9 mouse cellular contexts compared by ENCODE assay signal in genomic region chr4:107223225-107224204, GRCm38 (mm10). TPM values are rescaled to one million over a fixed set of nuclear protein-coding genes. Genes with fewer than 3 reads are reported as not detected.
DNase-seq lines count a peak whose midpoint lies in the region.
"Had no signal": no experiment of that assay in that cellular context is flagged by ENCODE, and none has a peak within 500 bp of the region (broad histone marks: within the 10 kb centered on the region; RNA-seq: fewer than 3 reads in every experiment).

No protein-coding gene starts in this region.

- DNase-seq in cerebellum, adult 11 months = peak; percentile 13
- no peak for DNase-seq in cerebellum, adult 8-10 months
- DNase-seq in right cerebral cortex, postnatal 14 days = peak; percentile 19
- no peak for DNase-seq in right cerebral cortex, adult 18-20 months
- peak; percentile 61 for DNase-seq in gastrocnemius, postnatal 25 days
- peak; percentile 23 for DNase-seq in kidney, postnatal 14 days
- DNase-seq in ovary, postnatal 14 days (ENCODE audit: low spot score) = peak; percentile 21
- DNase-seq in embryo, embryonic 10.5 days (ENCODE audit: low spot score) = no peak

RNA-seq across cellular contexts. Expression of gene Ldlrad1, which starts 14.5 kb away (rescaled TPM):
- total RNA-seq in gastrocnemius, postnatal 25 days (2021) = not detected
- total RNA-seq: CH12.LX had no signal

RNA-seq across cellular contexts. Expression of gene Lrrc42, which starts 29.8 kb away (rescaled TPM):
- 1 to 10 TPM; 6.7 to 8.8 TPM for total RNA-seq in gastrocnemius, postnatal 25 days (2021)

RNA-seq across cellular contexts. Expression of gene Hspb11, which starts 29.9 kb away (rescaled TPM):
- 1 to 10 TPM; 7.0 to 9.8 TPM for total RNA-seq in gastrocnemius, postnatal 25 days (2021)

RNA-seq across cellular contexts. Expression of gene Tceanc2, which starts 44.6 kb away (rescaled TPM):
- total RNA-seq in gastrocnemius, postnatal 25 days (2021) = 10 to 100 TPM; 11.7 to 13.2 TPM

RNA-seq across cellular contexts. Expression of gene Tmem59, which starts 45.3 kb away (rescaled TPM):
- total RNA-seq in gastrocnemius, postnatal 25 days (2021) = 10 to 100 TPM; 63.4 to 80.2 TPM

Comparison
In these comparisons a context has a peak if more than half of its experiments do, and no peak if none do; other contexts are left out.
1. DNase-seq: peak in cerebellum, adult 11 months (single experiment), right cerebral cortex, postnatal 14 days (single experiment), gastrocnemius, postnatal 25 days (single experiment), kidney, postnatal 14 days (single experiment) and ovary, postnatal 14 days (single experiment); none in cerebellum, adult 8-10 months (single experiment), right cerebral cortex, adult 18-20 months (single experiment) and embryo, embryonic 10.5 days (single experiment).